Mouse (Mus musculus) liver, adult 2 months (tissue): ENCODE measurements at regions not wholly inside any gene's neighbourhood (a gene's known extent, or its start where the extent isn't known, plus 50 kb on each side); places are given as distances from the start of the nearest gene placed in this dataset.

Experiments used
- DNase-seq: peaks from one replicate; pipeline ENCODE4 v3.0.0-alpha.2; 2011; ENCODE audit warnings: low read depth, low spot score; ENCODE audit errors: extremely low read depth
- H3K27ac ChIP-seq: fragments of 200-500 bp; replicated peaks from 2 replicates; pipeline ENCODE4 v1.5.1; 2012; ENCODE audit warnings: low read depth, mild to moderate bottlenecking, control low read depth, inconsistent platforms, low read length; ENCODE audit not compliant: insufficient read depth
- H3K27me3 ChIP-seq: fragments of 200-500 bp; 2 replicates; pipeline ENCODE4 v1.6.1; 2012; ENCODE audit warnings: mild to moderate bottlenecking, moderate library complexity, low read length, inconsistent platforms; ENCODE audit not compliant: control insufficient read depth, insufficient read depth
- H3K36me3 ChIP-seq: fragments of 200-500 bp; 2 replicates; pipeline ENCODE4 v1.6.1; 2012; ENCODE audit warnings: low read length, inconsistent platforms; ENCODE audit not compliant: control insufficient read depth, insufficient read depth
- H3K4me1 ChIP-seq: fragments of 200-500 bp; 2 replicates; pipeline ENCODE4 v1.6.1; 2011; ENCODE audit warnings: low read length; ENCODE audit not compliant: control insufficient read depth, insufficient read depth
- H3K4me3 ChIP-seq: fragments of 200-500 bp; 2 replicates; pipeline ENCODE4 v1.5.1; 2011; ENCODE audit warnings: low read depth, mild to moderate bottlenecking, control low read depth, low read length, moderate library complexity; ENCODE audit not compliant: insufficient read depth
- H3K79me2 ChIP-seq: fragments of 200-500 bp; 2 replicates; pipeline ENCODE4 v1.6.1; 2012; ENCODE audit warnings: inconsistent platforms, mild to moderate bottlenecking, low read length, moderate library complexity; ENCODE audit not compliant: control insufficient read depth, insufficient read depth
- H3K9ac ChIP-seq: fragments of 200-500 bp; 2 replicates; pipeline ENCODE4 v1.6.1; 2012; ENCODE audit warnings: low read depth, mild to moderate bottlenecking, control low read depth, inconsistent platforms, low read length
- CTCF ChIP-seq: fragments of 200-500 bp; IDR thresholded peaks from 2 replicates; pipeline ENCODE4 v1.5.1; 2011; ENCODE audit warnings: low read depth, low read length, control low read depth
- POLR2A ChIP-seq: fragments of 200-500 bp; IDR thresholded peaks from 2 replicates; pipeline ENCODE4 v1.6.1; 2011; ENCODE audit warnings: low read length, control low read depth; ENCODE audit not compliant: insufficient read depth; ENCODE audit errors: extremely low read depth
- WGBS: fragments of 180-500 bp; shearing (Covaris S2); methylation state at CpG from one replicate; pipeline ENCODE4 v1.1.7; 2018; 5-methylcytosine and 5-hydroxymethylcytosine counted together

- Histone ChIP-seq H3K4me1 (no peaks in the 10 kb centered on the region), H3K27me3 (no peaks in the 10 kb centered on the region), H3K4me3 (no peak overlapping the region), H3K27ac (no peak overlapping the region), H3K79me2 (no peaks in the 10 kb centered on the region), H3K36me3 (no peaks in the 10 kb centered on the region), H3K9ac (no peak overlapping the region)
- 34% methylated on average over 24 of the region's 24 CpGs for WGBS
- DNase-seq: no peak
- TF ChIP-seq POLR2A (no peak), CTCF (no peak)
Measured at GRCm38 (mm10) chr8:92133484-92134406, 223.7 kb upstream of the Irx5 start.

DNA sequence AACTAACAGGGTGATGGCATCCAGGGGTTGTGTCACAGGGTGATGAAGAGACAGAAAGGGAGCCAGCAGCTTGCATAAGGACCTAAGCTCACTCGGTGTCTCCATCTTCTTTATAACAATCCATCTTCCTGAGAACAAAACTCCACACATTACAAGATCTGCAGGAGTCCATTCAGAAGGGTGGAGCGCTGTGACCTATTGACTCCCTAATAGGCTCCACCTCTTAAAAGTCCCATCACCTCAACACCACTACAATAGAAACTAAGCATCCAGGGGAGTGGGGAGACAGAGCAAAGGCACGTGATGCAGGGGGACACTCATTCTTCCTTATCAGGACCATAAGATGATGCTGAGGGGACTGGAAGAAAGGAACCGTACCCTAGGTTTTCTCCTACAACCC, 224.5 kb upstream of the Irx5 start:
- Histone ChIP-seq H3K36me3 (no peaks in the 10 kb centered on the region), H3K27me3 (no peaks in the 10 kb centered on the region), H3K4me1 (no peaks in the 10 kb centered on the region), H3K79me2 (no peaks in the 10 kb centered on the region), H3K9ac (no peak overlapping the region), H3K27ac (no peak overlapping the region), H3K4me3 (no peak overlapping the region)
- no peak for TF ChIP-seq POLR2A
- WGBS: 60% methylated on average over 4 of the region's 4 CpGs
- no peak for DNase-seq

DNA sequence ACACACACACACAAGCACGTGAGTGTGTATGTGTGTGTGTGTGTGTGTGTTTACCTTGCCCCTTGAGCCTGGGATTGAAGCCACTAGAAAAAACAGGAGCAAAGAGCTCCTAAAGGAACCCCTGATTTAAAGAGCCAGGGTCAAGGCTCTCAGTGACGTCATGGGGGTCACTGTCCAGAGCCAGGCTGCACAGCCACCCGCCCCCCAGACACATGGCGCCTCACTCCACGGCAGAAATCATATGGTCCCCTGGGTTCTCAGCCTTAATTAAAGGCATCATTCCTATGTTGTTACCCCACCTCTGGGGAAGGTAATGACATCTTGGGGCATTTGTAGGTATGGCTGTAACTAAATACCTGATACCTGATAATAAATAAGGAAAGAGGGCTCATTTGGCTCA, 224.9 kb upstream of the Irx5 start:
- H3K4me3 ChIP-seq: no peak overlapping the region
- no peak overlapping the region for H3K27ac ChIP-seq
- no peaks in the 10 kb centered on the region for H3K27me3 ChIP-seq
- TF ChIP-seq POLR2A (no peak), CTCF (no peak)
- WGBS: 75% methylated on average over 5 of the region's 5 CpGs
- H3K4me1 ChIP-seq: no peaks in the 10 kb centered on the region
- no peak overlapping the region for H3K9ac ChIP-seq
- DNase-seq: no peak
- no peaks in the 10 kb centered on the region for H3K36me3 ChIP-seq
- no peaks in the 10 kb centered on the region for H3K79me2 ChIP-seq

DNA sequence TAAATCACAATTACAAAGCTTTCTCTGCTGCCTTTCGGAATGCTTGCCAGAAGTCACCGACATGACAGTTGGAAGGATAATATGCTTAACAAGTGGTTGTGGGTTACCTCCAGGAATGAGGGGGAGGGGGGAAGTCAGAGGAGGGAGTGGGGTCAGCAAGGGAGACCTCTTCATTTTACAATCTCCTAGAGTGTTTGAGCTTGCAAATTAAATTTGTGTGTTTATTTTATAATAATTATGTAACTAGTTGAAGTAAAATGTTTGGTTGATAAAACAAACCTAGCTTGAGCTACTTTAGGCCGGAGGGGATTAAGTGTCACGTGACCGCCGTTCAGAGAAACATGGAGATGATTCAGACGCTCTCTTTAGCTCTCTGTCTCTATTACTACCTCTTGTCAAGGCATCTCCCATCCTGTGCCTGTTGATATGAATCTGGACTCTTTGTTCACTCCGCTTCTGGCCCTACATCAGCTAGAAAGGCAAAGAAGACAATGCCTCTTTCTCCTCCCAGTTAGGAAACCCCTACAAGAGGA, 227.3 kb upstream of the Irx5 start:
- TF ChIP-seq CTCF (no peak), POLR2A (no peak)
- no peak overlapping the region for H3K4me3 ChIP-seq
- no peaks in the 10 kb centered on the region for H3K79me2 ChIP-seq
- no peaks in the 10 kb centered on the region for H3K27me3 ChIP-seq
- H3K27ac ChIP-seq: no peak overlapping the region
- DNase-seq: no peak
- no peak overlapping the region for H3K9ac ChIP-seq
- no peaks in the 10 kb centered on the region for H3K4me1 ChIP-seq
- 73% methylated on average over 8 of the region's 8 CpGs for WGBS
- no peaks in the 10 kb centered on the region for H3K36me3 ChIP-seq

- DNase-seq: no peak
- WGBS: 69% methylated on average over 6 of the region's 6 CpGs
- no peaks in the 10 kb centered on the region for H3K4me1 ChIP-seq
Measured at GRCm38 (mm10) chr8:92129241-92130015, 228.0 kb upstream of the Irx5 start.

DNA sequence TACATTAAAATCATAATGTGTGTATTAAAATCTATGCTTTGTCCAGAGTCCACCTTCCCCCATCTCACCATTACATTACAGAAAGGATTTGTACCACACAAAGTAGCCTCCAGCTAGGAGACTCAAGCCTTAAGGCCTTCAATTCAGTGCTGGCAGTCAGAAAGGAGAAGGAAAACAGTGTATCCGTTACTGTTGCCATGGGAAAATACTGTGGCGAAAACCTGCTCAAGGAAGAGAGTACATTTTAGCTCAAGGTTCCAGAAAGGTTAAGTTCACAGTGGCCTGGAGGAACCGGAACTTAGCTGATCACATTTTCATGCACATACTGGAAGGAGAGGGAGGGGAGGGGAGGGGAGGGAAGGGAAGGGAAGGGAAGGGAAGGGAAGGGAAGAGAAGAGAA, 231.8 kb upstream of the Irx5 start:
- no peaks in the 10 kb centered on the region for H3K79me2 ChIP-seq
- no peaks in the 10 kb centered on the region for H3K4me1 ChIP-seq
- WGBS: 71% methylated on average over 3 of the region's 3 CpGs
- no peak overlapping the region for H3K27ac ChIP-seq
- no peak for TF ChIP-seq POLR2A
- no peak for TF ChIP-seq CTCF
- H3K4me3 ChIP-seq: no peak overlapping the region
- no peak for DNase-seq
- H3K9ac ChIP-seq: no peak overlapping the region
- H3K27me3 ChIP-seq: no peaks in the 10 kb centered on the region
- H3K36me3 ChIP-seq: no peaks in the 10 kb centered on the region

More at GRCm38 (mm10) chr8:92129241-92130015, 228.0 kb upstream of the Irx5 start:
- Histone ChIP-seq H3K9ac (no peak overlapping the region), H3K79me2 (no peaks in the 10 kb centered on the region), H3K4me3 (no peak overlapping the region), H3K27me3 (no peaks in the 10 kb centered on the region), H3K36me3 (no peaks in the 10 kb centered on the region), H3K27ac (no peak overlapping the region)
- TF ChIP-seq POLR2A (no peak), CTCF (no peak)
